Mouse (Mus musculus) retina, embryonic 14.5 days (tissue): ENCODE measurements around the gene Zfp617.
"Not testable (repeated sequence)": the region's sequence is repeated elsewhere in the genome, so short reads cannot be mapped to it uniquely, and the experiment has no call there.

Source experiments
- DNase-seq: peaks from one replicate; pipeline ENCODE4 v3.0.0-alpha.2; 2015; ENCODE audit warnings: low spot score

Gene Zfp617

DNA sequence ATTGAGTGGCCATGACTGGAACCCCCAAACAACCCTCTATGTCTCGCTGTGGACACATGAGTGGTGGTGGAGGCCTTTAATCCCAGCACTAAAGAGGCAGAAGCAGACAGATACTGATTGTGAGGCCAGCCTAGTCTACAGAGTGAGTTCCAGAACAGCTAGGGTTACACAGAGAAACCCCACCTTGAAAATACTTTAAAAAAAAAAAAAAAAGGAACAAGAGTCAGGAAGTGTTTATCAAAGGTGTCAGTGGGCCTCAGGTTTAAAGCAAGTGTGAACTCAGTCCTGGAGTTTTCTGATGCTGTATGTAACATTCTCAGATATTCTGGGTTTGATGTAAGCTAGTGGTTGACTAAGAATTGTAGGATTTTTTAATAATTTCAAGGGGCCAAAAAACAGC is 44.1 kb downstream of the Zfp617 start:
- DNase-seq = no peak

DNA sequence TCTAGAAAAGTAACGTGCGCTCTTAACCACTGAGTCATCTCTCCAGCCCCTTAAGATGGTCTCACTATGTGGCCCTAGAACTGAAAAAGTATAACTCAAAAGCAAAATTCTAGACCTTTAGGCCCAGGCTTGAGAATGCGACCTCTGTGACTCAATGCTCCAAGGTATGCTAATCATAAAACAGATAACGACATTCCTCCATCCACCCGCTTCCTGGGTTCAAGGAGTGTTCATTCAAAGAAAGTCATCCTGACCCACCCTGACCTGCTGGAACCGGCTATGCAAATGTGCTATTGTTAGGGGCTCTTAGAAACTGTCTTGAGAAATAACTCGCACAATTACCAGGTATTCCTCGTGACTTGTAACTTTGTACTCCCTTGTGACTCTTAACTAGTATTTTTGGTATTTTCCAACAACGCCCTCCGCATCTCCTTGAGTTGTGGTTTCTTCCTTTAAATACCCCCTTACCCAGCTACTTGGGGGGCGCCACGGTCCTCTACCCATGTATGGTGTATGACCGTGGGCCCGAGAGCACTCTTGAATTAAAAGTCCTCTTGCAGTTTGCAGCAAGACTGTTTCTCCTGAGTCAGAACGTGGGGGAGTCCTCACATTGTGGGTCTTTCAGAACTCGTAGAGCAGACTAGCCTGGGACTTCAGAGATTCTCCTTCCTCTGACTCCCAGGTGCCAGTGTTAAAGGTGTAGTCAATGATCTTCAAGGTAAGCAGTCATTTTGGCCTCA is 44.7 kb downstream of the Zfp617 start:
- DNase-seq = not testable (repeated sequence)

DNA sequence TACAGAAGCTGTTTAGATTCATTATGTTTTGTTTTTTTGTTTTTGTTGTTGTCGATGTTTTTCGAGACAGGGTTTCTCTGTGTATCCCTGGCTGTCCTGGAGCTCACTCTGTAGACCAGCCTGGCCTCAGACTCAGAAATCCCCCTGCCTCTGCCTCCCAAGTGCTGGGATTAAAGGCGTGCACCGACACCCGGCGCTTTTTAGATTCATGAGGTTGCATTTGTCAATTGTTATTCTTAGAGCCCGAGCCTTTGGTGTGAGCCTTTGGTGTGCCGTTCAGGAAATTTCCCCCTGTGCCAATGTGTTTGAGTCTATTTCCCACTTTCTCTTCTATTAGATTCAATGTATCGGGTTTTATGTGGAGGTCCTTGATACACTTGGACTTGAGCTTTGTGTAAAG is 46.2 kb downstream of the Zfp617 start:
- DNase-seq = no peak

DNA sequence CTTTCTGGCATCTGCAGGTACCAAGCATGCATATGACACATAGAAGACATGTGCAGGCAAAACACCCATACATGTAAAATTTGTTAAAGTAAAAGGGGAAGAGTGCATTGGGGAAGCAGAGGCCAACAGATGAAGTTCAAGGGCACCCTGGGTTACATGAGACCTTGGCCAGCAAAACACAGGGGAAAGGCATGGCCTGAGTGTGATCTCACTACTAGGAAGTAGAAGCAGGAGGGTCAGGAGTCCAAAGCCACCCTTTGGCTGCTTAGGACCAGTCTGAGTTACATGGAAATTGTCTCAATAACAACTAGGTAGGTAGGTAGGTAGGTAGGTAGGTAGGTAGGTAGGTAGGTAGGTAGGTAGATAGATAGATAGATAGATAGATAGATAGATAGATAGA is 52.0 kb downstream of the Zfp617 start:
- no peak for DNase-seq

DNA sequence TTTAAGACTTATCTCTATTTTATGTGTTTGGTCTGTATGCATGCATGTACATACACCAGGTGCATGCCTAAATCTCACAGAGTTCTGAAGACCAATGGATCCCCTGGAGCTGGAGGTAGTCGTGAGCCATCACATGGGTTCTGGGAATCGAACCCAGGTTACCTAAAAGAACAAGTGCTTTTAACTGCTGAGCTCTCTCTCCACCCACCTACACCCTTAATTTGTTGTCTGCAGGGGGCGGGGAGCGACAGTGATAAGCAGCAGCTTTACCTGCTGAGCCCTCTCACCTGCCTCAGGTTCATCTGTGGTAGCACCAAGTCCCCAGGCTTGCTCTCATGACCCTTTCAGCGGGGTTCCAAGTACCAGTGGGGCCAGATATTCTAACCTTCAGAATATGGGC is 53.4 kb downstream of the Zfp617 start:
- DNase-seq = no peak

DNA sequence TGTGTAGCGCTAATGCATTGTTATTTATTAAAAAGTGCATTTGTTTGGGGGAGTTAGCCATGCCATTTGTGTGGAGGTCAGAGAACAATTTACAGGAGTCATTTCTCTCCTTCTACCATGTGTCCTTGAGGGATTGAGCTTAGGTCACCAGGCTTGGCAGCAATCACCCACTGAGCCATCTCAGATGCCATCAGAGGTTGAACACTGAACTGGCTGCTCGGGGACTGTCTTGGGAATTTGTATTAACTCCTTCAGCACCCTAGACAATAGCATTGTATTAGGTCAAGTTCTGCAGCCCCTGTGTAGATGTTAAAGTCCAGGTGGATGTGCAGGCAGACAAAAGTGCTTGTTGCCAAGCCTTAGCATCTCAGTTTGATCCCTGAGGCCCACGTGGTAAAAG is 55.6 kb downstream of the Zfp617 start:
- DNase-seq = no peak

DNA sequence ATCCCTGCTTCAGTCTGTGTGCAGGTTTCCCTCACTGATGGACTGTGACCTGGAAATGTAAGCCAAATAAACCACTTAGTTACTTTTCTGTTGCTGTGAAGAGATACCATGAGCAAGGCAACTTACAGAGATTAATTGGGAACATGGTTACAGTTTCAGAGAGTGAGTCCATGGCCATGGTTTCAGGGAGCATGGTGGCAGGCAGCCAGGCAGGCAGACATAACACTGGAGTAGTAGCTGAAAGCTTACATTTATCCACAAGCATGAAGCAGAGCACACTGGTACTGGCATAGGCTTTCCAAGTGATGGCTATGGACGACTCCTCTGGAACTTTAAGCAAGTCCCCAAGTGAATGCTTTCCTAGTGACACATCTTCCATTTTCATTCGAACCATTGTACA is 56.7 kb downstream of the Zfp617 start:
- DNase-seq = no peak

DNA sequence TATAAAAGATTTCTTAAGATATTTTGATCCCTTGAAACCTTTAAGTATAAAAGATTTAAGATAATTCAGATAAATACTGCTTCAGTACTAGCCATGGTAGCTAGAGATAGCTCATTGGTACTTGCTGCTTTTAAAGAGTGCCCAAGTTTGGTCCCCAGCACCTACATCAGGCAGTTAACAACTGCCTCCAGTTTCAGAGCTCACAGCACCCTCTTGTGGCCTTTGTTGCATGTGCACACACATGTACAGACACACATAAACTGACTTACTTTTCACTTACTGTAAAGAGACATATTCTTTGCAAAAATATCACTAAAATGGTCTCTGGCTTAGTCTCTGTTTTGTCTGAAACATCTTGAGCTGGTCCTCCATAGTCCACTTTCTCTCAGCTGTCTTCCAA is 58.0 kb downstream of the Zfp617 start:
- no peak for DNase-seq

DNA sequence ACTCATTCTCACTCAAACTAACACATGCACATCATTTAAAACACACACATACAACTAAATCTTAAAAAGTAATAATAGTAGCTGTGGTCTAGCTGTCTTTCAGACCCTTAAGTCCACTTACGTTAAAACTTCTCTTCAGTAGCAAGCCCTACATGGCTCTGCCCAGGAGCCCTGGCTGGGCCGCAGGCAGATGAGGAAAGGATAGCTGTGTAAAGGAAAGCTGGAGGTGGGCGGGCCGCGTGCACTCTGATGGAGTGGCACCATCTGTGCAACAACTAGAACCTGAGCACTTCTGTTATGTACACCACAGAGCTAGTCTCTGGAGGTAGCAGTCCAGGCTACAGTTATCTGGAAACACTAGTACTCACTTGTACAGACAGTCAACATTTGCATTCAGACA is 58.8 kb downstream of the Zfp617 start:
- DNase-seq = no peak

DNA sequence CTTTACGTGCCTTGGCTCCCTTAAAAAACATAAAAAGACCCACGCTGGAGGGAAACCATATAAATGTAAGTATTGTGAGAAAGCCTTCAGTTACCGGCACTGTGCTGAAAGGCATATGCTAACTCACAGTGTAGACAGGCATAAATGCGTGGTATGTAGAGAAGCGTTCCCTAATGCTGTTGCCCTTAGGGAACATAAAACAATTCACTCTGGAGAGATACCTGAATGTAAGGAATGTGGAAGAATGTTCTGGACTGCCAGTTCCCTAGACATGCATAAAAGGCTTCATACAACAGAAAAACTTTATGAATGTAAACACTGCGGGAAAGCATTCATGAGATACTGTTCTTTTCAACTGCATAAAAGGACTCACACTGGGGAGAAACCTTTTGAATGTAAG is 59.7 kb downstream of the Zfp617 start:
- no peak for DNase-seq

DNA sequence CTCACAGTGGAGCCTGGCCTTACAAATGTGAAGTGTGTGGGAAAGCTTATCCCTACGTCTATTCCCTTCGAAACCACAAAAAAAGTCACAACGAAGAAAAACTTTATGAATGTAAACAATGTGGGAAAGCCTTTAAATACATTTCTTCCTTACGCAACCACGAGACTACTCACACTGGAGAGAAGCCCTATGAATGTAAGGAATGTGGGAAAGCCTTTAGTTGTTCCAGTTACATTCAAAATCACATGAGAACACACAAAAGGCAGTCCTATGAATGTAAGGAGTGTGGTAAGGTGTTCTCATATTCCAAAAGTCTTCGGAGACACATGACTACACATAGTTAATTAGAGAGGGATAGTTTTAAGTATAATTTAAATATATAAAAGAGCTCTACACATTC is 60.2 kb downstream of the Zfp617 start:
- DNase-seq = no peak

DNA sequence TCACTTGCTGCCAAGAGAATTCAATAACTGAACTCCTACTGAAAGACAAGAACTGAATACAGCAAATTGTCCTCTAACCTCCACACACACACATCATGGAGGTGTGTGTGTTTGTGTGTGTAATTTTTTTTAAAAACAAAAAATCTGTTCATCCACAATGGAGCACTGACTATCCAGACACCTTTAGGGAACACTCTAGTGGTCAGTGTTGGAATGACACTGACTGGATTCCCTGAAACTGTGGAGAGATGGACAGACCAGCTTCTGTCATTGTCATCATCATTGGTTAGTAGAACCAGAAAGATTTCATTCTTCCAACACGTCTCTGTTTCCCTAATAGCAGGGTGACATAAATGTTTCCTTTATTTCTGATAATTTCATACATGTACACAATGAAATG is 63.5 kb downstream of the Zfp617 start:
- DNase-seq = peak; percentile 58

DNA sequence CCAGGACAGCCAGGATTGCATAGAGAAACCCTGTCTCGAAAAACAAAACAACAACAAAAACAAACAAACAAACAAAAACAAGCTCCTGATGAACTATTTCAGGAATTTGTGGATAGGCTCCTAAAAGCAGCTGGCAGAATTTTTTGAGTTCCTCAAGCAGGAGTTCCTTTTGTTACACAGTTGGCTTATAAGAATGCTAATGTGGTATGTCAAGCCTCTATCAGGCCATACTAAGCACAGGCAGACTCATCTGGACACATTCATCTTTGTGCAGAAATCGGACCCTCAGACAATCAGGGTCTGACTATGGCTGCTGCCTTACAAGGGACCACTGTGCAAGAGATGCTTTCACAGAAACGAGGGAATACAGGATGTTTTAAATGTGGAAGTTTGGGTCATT is 65.8 kb downstream of the Zfp617 start:
- DNase-seq = no peak

DNA sequence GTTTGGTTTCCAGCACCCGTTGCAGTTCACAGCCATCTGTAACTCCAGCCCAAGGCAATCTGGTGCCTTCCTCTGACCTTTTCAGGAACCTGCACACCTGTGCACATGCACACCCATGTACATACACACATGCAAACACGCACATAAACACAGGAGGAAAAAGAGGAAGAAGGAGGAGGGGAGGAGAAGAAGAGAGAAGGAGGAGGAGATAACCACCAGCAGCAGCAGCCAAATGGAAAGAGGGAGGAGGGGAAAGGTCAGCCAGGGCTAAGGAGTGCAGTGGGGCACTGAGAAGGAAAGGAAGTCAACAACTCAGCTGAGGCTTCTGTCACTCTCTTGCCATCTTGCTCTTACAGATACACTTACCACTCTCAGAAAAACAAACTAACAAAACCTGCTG is 72.6 kb downstream of the Zfp617 start:
- no peak for DNase-seq

DNA sequence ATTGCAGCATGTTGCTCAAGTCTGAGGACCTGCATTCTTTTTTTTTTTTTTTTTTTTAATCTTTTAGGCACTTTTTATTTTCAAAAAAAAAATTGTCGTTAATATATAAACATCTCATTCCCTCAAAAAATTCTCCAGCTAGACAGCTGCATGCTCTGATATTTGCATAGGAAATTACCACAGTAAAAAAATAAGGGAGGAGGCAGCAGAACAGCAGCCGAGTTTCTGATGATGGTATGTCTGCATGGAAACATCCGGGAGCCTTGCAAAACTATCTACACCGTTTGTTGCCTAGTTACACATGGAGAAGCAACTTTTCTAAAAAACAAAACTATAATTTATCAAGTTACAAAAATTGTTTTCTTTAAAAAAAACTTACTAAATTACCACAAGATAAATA is 73.0 kb downstream of the Zfp617 start:
- no peak for DNase-seq
